Mouse (Mus musculus) CD4-positive helper T cell, adult 2 months (primary cell): ENCODE measurements at regions not wholly inside any gene's neighbourhood (a gene's known extent, or its start where the extent isn't known, plus 50 kb on each side); places are given as distances from the start of the nearest gene placed in this dataset.
A peak's percentile ranks its signal among the peaks of the same experiment; 100 is the strongest.

Source experiments
- DNase-seq: peaks from one replicate; pipeline ENCODE4 v3.0.0-alpha.2; 2012; ENCODE audit warnings: low read depth, missing footprints, low spot score

- DNase-seq, result peak; percentile 44
These were observed 277.9 kb downstream of the Diras2 start for GRCm38 (mm10) chr13:52253138-52253537.

GRCm38 (mm10) chr13:52254185-52254584, 276.9 kb downstream of the Diras2 start:
- DNase-seq, result peak; percentile 28

GRCm38 (mm10) chr13:52255697-52256096, 275.4 kb downstream of the Diras2 start:
- DNase-seq, result no peak

- DNase-seq, result no peak
These were observed 272.7 kb downstream of the Diras2 start for GRCm38 (mm10) chr13:52258373-52258772.

- peak; percentile 14 for DNase-seq
These were observed 268.0 kb downstream of the Diras2 start for GRCm38 (mm10) chr13:52262949-52263550.

- no peak for DNase-seq
These were observed 262.8 kb downstream of the Diras2 start for GRCm38 (mm10) chr13:52268279-52268678.

GRCm38 (mm10) chr13:52273502-52274246, 257.4 kb downstream of the Diras2 start:
- no peak for DNase-seq

GRCm38 (mm10) chr13:52275196-52275595, 255.9 kb downstream of the Diras2 start:
- DNase-seq, result no peak

- peak; percentile 32 for DNase-seq
These were observed 255.4 kb downstream of the Diras2 start for GRCm38 (mm10) chr13:52275675-52276074.

- no peak for DNase-seq
These were observed 253.9 kb downstream of the Diras2 start for GRCm38 (mm10) chr13:52277195-52277594.

GRCm38 (mm10) chr13:52278831-52279230, 252.2 kb downstream of the Diras2 start:
- DNase-seq, result no peak

- no peak for DNase-seq
These were observed 251.7 kb downstream of the Diras2 start for GRCm38 (mm10) chr13:52279281-52279969.

- no peak for DNase-seq
These were observed 251.1 kb downstream of the Diras2 start for GRCm38 (mm10) chr13:52279970-52280348.

GRCm38 (mm10) chr13:52281271-52281670, 249.8 kb downstream of the Diras2 start:
- DNase-seq, result no peak

- DNase-seq, result no peak
These were observed 248.6 kb downstream of the Diras2 start for GRCm38 (mm10) chr13:52282500-52282899.

GRCm38 (mm10) chr13:52283456-52283855, 247.6 kb downstream of the Diras2 start:
- DNase-seq, result peak; percentile 7

GRCm38 (mm10) chr13:52284026-52284801, 246.9 kb downstream of the Diras2 start:
- no peak for DNase-seq

- DNase-seq, result no peak
These were observed 242.7 kb downstream of the Diras2 start for GRCm38 (mm10) chr13:52288400-52288799.

GRCm38 (mm10) chr13:52295847-52296246, 235.2 kb downstream of the Diras2 start:
- DNase-seq, result no peak

- DNase-seq, result no peak
These were observed 234.4 kb downstream of the Diras2 start for GRCm38 (mm10) chr13:52296541-52297276.

- DNase-seq, result no peak
These were observed 233.8 kb downstream of the Diras2 start for GRCm38 (mm10) chr13:52297277-52297623.
